Mouse (Mus musculus): ENCODE results near the gene Pi4ka. TPM values are rescaled to one million over a fixed set of nuclear protein-coding genes. Genes with fewer than 3 reads are reported as not detected.

The Pi4ka gene
- polyA plus RNA-seq, 2 experiments = 36.5 to 62.3 TPM

DNA sequence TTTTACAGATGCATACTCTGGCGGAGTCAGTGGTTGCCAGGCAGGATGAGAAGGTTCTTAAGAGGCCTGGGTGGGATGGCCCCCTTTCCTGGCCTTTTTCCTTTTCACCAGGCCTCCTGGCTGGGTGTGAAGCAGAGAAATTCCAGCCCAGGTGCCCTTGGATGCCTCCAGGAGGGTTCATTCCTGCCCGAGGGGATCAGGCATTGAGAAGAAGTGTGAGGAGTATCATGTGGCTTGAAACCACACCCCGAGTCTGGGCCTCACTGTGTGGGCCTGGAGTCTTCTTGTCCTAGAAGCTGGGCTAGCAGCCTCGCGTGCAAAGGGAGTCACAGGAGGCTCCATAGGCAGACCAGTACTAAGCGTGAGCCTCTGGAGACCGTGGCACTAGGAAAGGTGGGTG is 153.3 kb downstream of the Pi4ka start:
- H3K27ac ChIP-seq (replicated peaks; ENCODE audit: low read depth, low read length) = no peak overlapping the region
- H3K9me3 ChIP-seq (ENCODE audit: control insufficient read depth, low read length) = no peaks in the 10 kb centered on the region
- H3K27me3 ChIP-seq (ENCODE audit: control insufficient read depth, insufficient read depth, low read length) = no peaks in the 10 kb centered on the region
- no peak overlapping the region for H3K4me3 ChIP-seq (replicated peaks; ENCODE audit: low read length)
- no peak for TF ChIP-seq POLR2A (IDR thresholded peaks at IDR 0.05; ENCODE audit: borderline replicate concordance, extremely low read depth, insufficient read depth, insufficient read length)
- peaks cover 23% of the 10 kb centered on the region for H3K36me3 ChIP-seq (ENCODE audit: control insufficient read depth, insufficient read depth, low read length)
- ATAC-seq (ENCODE audit: low FRiP score, low read depth) (no peak), DNase-seq (ENCODE audit: low spot score) (no peak)
- no peak overlapping the region for H3K9ac ChIP-seq (ENCODE audit: low read depth, low read length, severe bottlenecking)
- WGBS = 53% methylated on average over 7 of the region's 7 CpGs
- H3K4me1 ChIP-seq (ENCODE audit: control insufficient read depth, insufficient read depth, low read length) = peaks cover 33% of the 10 kb centered on the region
- H3K4me2 ChIP-seq (replicated peaks; ENCODE audit: low read depth, low read length, severe bottlenecking) = no peak overlapping the region

DNA sequence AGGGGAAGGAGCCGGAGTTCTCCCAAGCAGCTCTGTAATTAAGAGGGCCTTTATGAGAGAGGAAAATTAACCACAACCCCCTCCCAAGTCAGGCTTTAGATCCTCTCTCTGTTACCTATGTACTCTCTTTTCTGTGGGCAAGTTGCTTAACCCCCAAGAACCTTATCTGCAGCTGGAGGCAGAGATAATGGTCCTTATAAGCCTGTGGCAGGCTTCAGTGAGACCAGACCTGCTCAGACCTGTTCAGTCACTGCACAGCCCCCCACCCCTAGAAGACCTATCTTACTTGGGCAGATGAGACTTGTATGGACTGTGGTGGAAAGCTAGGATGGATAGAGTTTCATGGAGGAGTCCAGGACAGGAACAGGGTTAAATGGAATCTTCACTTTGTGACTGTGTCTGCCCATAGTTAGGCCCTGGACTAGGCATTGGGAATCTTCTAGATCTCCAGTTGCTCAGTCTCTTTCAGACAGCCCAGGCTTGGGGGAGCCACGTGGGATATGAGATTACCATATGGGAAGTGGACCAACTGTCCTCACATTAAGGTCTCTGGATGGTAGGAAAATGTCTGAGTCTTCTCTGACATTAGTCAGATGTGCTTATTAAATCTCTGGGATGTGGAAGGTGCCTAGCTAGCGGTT is 153.9 kb downstream of the Pi4ka start:
- Histone ChIP-seq H3K9ac (ENCODE audit: low read depth, low read length, severe bottlenecking) (no peak overlapping the region), H3K4me2 (replicated peaks; ENCODE audit: low read depth, low read length, severe bottlenecking) (no peak overlapping the region), H3K27me3 (ENCODE audit: control insufficient read depth, insufficient read depth, low read length) (no peaks in the 10 kb centered on the region), H3K27ac (replicated peaks; ENCODE audit: low read depth, low read length) (no peak overlapping the region), H3K4me3 (replicated peaks; ENCODE audit: low read length) (no peak overlapping the region), H3K4me1 (ENCODE audit: control insufficient read depth, insufficient read depth, low read length) (peaks cover 33% of the 10 kb centered on the region), H3K36me3 (ENCODE audit: control insufficient read depth, insufficient read depth, low read length) (peaks cover 16% of the 10 kb centered on the region), H3K9me3 (ENCODE audit: control insufficient read depth, low read length) (no peaks in the 10 kb centered on the region)
- DNase-seq (ENCODE audit: low spot score) = no peak
- no peak for ATAC-seq (ENCODE audit: low FRiP score, low read depth)
- no peak for TF ChIP-seq POLR2A (IDR thresholded peaks at IDR 0.05; ENCODE audit: borderline replicate concordance, extremely low read depth, insufficient read depth, insufficient read length)
- 69% methylated on average over 3 of the region's 3 CpGs for WGBS

DNA sequence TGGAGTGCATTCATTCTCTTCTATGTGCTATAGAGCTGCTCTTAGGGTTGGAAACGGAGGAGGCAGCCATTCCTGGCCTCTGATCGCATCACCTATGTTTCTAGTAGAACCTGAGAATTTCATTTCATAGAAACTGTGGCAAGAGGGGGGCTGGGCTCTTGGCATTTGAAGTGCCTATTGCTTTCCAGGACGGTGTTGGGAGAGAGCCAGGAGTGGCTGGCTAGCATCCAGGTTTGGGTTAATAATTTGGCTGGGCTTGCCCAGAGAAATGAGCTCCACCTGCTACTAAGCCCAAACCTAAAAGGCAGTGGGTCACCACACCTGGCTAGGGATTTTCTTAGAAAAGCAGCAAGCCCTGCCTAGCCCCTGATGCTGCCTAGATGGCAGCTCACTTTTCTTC is 154.6 kb downstream of the Pi4ka start:
- no peak for TF ChIP-seq POLR2A (IDR thresholded peaks at IDR 0.05; ENCODE audit: borderline replicate concordance, extremely low read depth, insufficient read depth, insufficient read length)

DNA sequence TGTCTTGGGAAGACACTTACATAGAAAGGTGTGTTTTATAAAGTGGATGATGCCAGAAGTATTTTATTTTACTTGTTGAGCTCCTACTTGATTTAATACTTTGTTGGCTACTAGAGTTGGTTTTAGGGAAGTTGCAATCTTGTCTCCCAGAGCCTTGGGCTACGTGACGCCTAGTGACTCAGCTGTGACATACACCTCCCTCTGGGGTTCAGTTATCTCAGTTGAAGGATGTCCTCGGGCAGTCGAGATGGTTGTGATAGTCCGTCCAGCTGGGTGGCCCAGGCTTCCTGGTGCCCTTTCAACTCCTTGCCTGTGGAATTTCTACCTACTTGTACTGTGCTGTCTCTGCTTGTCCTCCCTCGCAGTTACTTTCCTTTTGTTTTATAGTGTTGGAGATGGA is 157.0 kb downstream of the Pi4ka start:
- 59% methylated on average over 6 of the region's 6 CpGs for WGBS

More for the DNA sequence above, 154.6 kb downstream of the Pi4ka start:
- WGBS = 23% methylated on average over 3 of the region's 3 CpGs
- Histone ChIP-seq H3K27me3 (ENCODE audit: control insufficient read depth, insufficient read depth, low read length) (no peaks in the 10 kb centered on the region), H3K27ac (replicated peaks; ENCODE audit: low read depth, low read length) (no peak overlapping the region), H3K4me3 (replicated peaks; ENCODE audit: low read length) (no peak overlapping the region), H3K9me3 (ENCODE audit: control insufficient read depth, low read length) (no peaks in the 10 kb centered on the region), H3K4me2 (replicated peaks; ENCODE audit: low read depth, low read length, severe bottlenecking) (no peak overlapping the region), H3K9ac (ENCODE audit: low read depth, low read length, severe bottlenecking) (no peak overlapping the region), H3K4me1 (ENCODE audit: control insufficient read depth, insufficient read depth, low read length) (peaks cover 33% of the 10 kb centered on the region), H3K36me3 (ENCODE audit: control insufficient read depth, insufficient read depth, low read length) (0 out of 2 replicates have a peak, but pooled peaks cover 14% of the 10 kb centered on the region)
- ATAC-seq (ENCODE audit: low FRiP score, low read depth) (0 out of 2 replicates have a peak, but pooled peaks have one; percentile 28), DNase-seq (ENCODE audit: low spot score) (peak; percentile 75)

DNA sequence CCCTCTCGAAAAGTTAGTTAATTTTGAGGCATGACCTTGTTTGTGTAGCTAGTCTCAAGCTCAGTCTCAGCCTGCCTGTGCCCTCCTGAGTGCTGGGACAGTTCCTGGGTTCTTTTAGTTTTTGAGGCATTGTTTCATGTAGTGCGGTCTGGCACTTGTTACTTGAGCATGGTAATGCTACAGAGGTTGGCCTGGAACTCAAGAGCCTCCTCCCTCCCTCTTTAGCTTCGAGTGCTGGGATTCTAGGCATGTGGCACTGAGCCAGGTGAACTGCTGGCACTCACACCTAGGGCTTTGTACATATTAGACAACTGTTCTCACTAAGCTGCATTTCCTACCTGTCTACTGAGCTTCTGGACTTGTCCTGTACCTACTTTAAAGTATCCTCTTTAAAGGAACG is 158.4 kb downstream of the Pi4ka start:
- H3K4me2 ChIP-seq (replicated peaks; ENCODE audit: low read depth, low read length, severe bottlenecking) = no peak overlapping the region
- DNase-seq (ENCODE audit: low spot score) (no peak), ATAC-seq (ENCODE audit: low FRiP score, low read depth) (no peak)
- H3K36me3 ChIP-seq (ENCODE audit: control insufficient read depth, insufficient read depth, low read length) = no peaks in the 10 kb centered on the region
- no peaks in the 10 kb centered on the region for H3K9me3 ChIP-seq (ENCODE audit: control insufficient read depth, low read length)
- TF ChIP-seq POLR2A (IDR thresholded peaks at IDR 0.05; ENCODE audit: borderline replicate concordance, extremely low read depth, insufficient read depth, insufficient read length) = no peak
- H3K4me1 ChIP-seq (ENCODE audit: control insufficient read depth, insufficient read depth, low read length) = peaks cover 21% of the 10 kb centered on the region
- H3K27me3 ChIP-seq (ENCODE audit: control insufficient read depth, insufficient read depth, low read length) = no peaks in the 10 kb centered on the region
- 67% methylated on average over 4 of the region's 4 CpGs for WGBS
- no peak overlapping the region for H3K4me3 ChIP-seq (replicated peaks; ENCODE audit: low read length)
- no peak overlapping the region for H3K27ac ChIP-seq (replicated peaks; ENCODE audit: low read depth, low read length)
- no peak overlapping the region for H3K9ac ChIP-seq (ENCODE audit: low read depth, low read length, severe bottlenecking)

More for the DNA sequence above, 157.0 kb downstream of the Pi4ka start:
- H3K4me1 ChIP-seq (ENCODE audit: control insufficient read depth, insufficient read depth, low read length) = peaks cover 31% of the 10 kb centered on the region
- H3K27me3 ChIP-seq (ENCODE audit: control insufficient read depth, insufficient read depth, low read length) = no peaks in the 10 kb centered on the region
- no peak for TF ChIP-seq POLR2A (IDR thresholded peaks at IDR 0.05; ENCODE audit: borderline replicate concordance, extremely low read depth, insufficient read depth, insufficient read length)
- DNase-seq (ENCODE audit: low spot score) = no peak
- no peaks in the 10 kb centered on the region for H3K9me3 ChIP-seq (ENCODE audit: control insufficient read depth, low read length)
- no peak overlapping the region for H3K27ac ChIP-seq (replicated peaks; ENCODE audit: low read depth, low read length)
- no peak overlapping the region for H3K4me2 ChIP-seq (replicated peaks; ENCODE audit: low read depth, low read length, severe bottlenecking)
- no peaks in the 10 kb centered on the region for H3K36me3 ChIP-seq (ENCODE audit: control insufficient read depth, insufficient read depth, low read length)
- no peak overlapping the region for H3K4me3 ChIP-seq (replicated peaks; ENCODE audit: low read length)
- no peak for ATAC-seq (ENCODE audit: low FRiP score, low read depth)
- H3K9ac ChIP-seq (ENCODE audit: low read depth, low read length, severe bottlenecking) = no peak overlapping the region

All from limb, embryonic 14.5 days (tissue).